In the genomic region with DNA sequence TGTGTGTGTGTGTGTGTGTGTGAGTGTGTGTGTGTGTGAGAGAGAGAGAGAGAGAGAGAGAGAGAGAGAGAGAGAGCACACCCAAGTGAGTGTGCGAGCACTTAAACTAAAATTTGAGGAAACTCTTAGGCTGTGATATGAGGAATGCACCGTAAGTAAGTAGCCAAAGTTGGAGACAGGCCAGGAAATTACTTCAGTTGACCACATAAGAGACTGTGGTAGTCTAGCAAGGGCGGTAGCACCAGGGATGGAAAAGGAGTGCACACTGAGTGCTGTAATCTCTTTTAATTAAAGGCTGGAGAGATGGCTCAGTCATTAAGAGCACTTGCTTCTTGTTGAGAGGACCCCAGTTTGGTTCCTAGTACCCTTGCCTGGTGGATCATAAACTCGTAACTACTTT, we compare ENCODE assay signal across 12 mouse cellular contexts. TPM values are rescaled to one million over a fixed set of nuclear protein-coding genes. Genes with fewer than 3 reads are reported as not detected.
DNase-seq lines count a peak whose midpoint lies in the region; ATAC-seq and TF ChIP-seq lines count a peak whose summit lies in the region.
"Had no signal": no experiment of that assay in that cellular context is flagged by ENCODE, and none has a peak within 500 bp of the region (broad histone marks: within the 10 kb centered on the region; RNA-seq: fewer than 3 reads in every experiment).

No protein-coding gene starts in this region.

- no peaks in the 10 kb centered on the region; the same call in 1 of the 2 replicates for H3K36me3 ChIP-seq in limb, embryonic 14.5 days (ENCODE audit: control insufficient read depth, insufficient read depth, low read length)
- no peaks in the 10 kb centered on the region; the same call in 1 of the 2 replicates for H3K36me3 ChIP-seq in limb, embryonic 10.5 days
- peaks cover 11% of the 10 kb centered on the region; the same call in 1 of the 2 replicates for H3K36me3 ChIP-seq in heart, embryonic 13.5 days
- H3K36me3 ChIP-seq: hindbrain, embryonic 13.5 days; liver, embryonic 13.5 days had no signal

- TF ChIP-seq POLR2A in limb, embryonic 14.5 days (IDR thresholded peaks at IDR 0.05; ENCODE audit: borderline replicate concordance, extremely low read depth, insufficient read depth, insufficient read length): no peak

- no peaks in the 10 kb centered on the region for H3K9me3 ChIP-seq in limb, embryonic 14.5 days (ENCODE audit: control insufficient read depth, low read length)
- no peaks in the 10 kb centered on the region for H3K9me3 ChIP-seq in limb, embryonic 10.5 days (replicated peaks)
- no peaks in the 10 kb centered on the region for H3K9me3 ChIP-seq in heart, embryonic 13.5 days
- H3K9me3 ChIP-seq: hindbrain, embryonic 13.5 days; liver, embryonic 13.5 days had no signal

- no peak overlapping the region for H3K27ac ChIP-seq in limb, embryonic 14.5 days (replicated peaks; ENCODE audit: low read depth, low read length)
- H3K27ac ChIP-seq in limb, embryonic 10.5 days: no peak overlapping the region
- peak overlapping the region; percentile 57 for H3K27ac ChIP-seq in heart, embryonic 13.5 days (replicated peaks)
- H3K27ac ChIP-seq: hindbrain, embryonic 13.5 days; liver, embryonic 13.5 days had no signal

- no peak overlapping the region for H3K4me2 ChIP-seq in limb, embryonic 14.5 days (replicated peaks; ENCODE audit: low read depth, low read length, severe bottlenecking)
- peak overlapping the region; percentile 95 for H3K4me2 ChIP-seq in heart, embryonic 13.5 days
- H3K4me2 ChIP-seq: liver, embryonic 13.5 days had no signal

- no peak overlapping the region for H3K4me3 ChIP-seq in limb, embryonic 14.5 days (replicated peaks; ENCODE audit: low read length)
- H3K4me3 ChIP-seq in limb, embryonic 10.5 days: no peak overlapping the region
- no peak overlapping the region for H3K4me3 ChIP-seq in heart, embryonic 13.5 days
- H3K4me3 ChIP-seq: hindbrain, embryonic 13.5 days; liver, embryonic 13.5 days had no signal

- H3K27me3 ChIP-seq in limb, embryonic 14.5 days (ENCODE audit: control insufficient read depth, insufficient read depth, low read length): no peaks in the 10 kb centered on the region
- H3K27me3 ChIP-seq in limb, embryonic 10.5 days (ENCODE audit: low read depth, poor library complexity, severe bottlenecking): peaks cover 5% of the 10 kb centered on the region; the same call in 1 of the 2 replicates
- no peaks in the 10 kb centered on the region for H3K27me3 ChIP-seq in heart, embryonic 13.5 days (replicated peaks)
- H3K27me3 ChIP-seq: hindbrain, embryonic 13.5 days had no signal

- WGBS in limb, embryonic 14.5 days: 60% methylated on average over 4 of the region's 4 CpGs
- 85% methylated on average over 4 of the region's 4 CpGs for WGBS in limb, embryonic 10.5 days
- 32% methylated on average over 4 of the region's 4 CpGs for WGBS in heart, embryonic 13.5 days

- peak; percentile 57 for DNase-seq in limb, embryonic 14.5 days (ENCODE audit: low spot score)
- no peak for DNase-seq in limb, embryonic 10.5 days (ENCODE audit: low spot score)
- peak; percentile 36 for DNase-seq in T-cell, adult 2 months (ENCODE audit: low spot score)
- no peak for DNase-seq in thymus, adult 18-20 months
- no peak for DNase-seq in neural tube, embryonic 10.5 days (ENCODE audit: extremely low spot score, low spot score)
- DNase-seq: cerebellum, adult 9-10 months; liver, embryonic 13.5 days had no signal

- peaks cover 18% of the 10 kb centered on the region for H3K4me1 ChIP-seq in limb, embryonic 14.5 days (ENCODE audit: control insufficient read depth, insufficient read depth, low read length)
- H3K4me1 ChIP-seq in limb, embryonic 10.5 days: peaks cover 16% of the 10 kb centered on the region
- peaks cover 67% of the 10 kb centered on the region for H3K4me1 ChIP-seq in heart, embryonic 13.5 days

- ATAC-seq in limb, embryonic 14.5 days (ENCODE audit: low FRiP score, low read depth): no peak
- no peak for ATAC-seq in heart, embryonic 13.5 days (ENCODE audit: extremely low read depth, insufficient number of reproducible peaks, low FRiP score, low TSS enrichment)
- 0 out of 2 replicates have a peak, but pooled peaks have one; percentile 20 for ATAC-seq in monocyte, adult 5-6 weeks (replicated peaks; ENCODE audit: insufficient number of reproducible peaks, low FRiP score, low TSS enrichment, poor library complexity, severe bottlenecking)

- no peak overlapping the region for H3K9ac ChIP-seq in limb, embryonic 14.5 days (ENCODE audit: low read depth, low read length, severe bottlenecking)
- no peak overlapping the region for H3K9ac ChIP-seq in heart, embryonic 13.5 days
- H3K9ac ChIP-seq: hindbrain, embryonic 13.5 days; liver, embryonic 13.5 days had no signal

RNA-seq across cellular contexts. Expression of gene Gm43552, which starts 2.8 kb away (rescaled TPM):
- polyA plus RNA-seq in limb, embryonic 14.5 days (2012; rRNA removed): not detected in 2 replicates
- not detected in 2 replicates for polyA plus RNA-seq in limb, embryonic 14.5 days (2014; fragmentation: Nextera tagmentation; extraction: Ambion mirVana)
- polyA plus RNA-seq in limb, embryonic 10.5 days (2016; fragmentation: Nextera tagmentation; extraction: Ambion mirVana): not detected in 2 replicates
- polyA plus RNA-seq in heart, embryonic 13.5 days (2015; fragmentation: Nextera tagmentation; extraction: Ambion mirVana): 1.9 TPM in 1 of 2 replicates, not detected in the other
- total RNA-seq in monocyte, adult 5-6 weeks (2017): not detected in 3 replicates
- total RNA-seq: layer of hippocampus, adult 18-20 months had no signal
- polyA plus RNA-seq: neural tube, embryonic 11.5 days had no signal

RNA-seq across cellular contexts. Expression of gene Smim14, which starts 47.2 kb away (rescaled TPM):
- 76.7 and 93.7 TPM in 2 replicates for polyA plus RNA-seq in limb, embryonic 14.5 days (2012; rRNA removed)
- 137 and 138 TPM in 2 replicates for polyA plus RNA-seq in limb, embryonic 14.5 days (2014; fragmentation: Nextera tagmentation; extraction: Ambion mirVana)
- polyA plus RNA-seq in limb, embryonic 10.5 days (2016; fragmentation: Nextera tagmentation; extraction: Ambion mirVana): 44.1 and 67.0 TPM in 2 replicates
- polyA plus RNA-seq in heart, embryonic 13.5 days (2015; fragmentation: Nextera tagmentation; extraction: Ambion mirVana): 100 and 101 TPM in 2 replicates
- total RNA-seq in monocyte, adult 5-6 weeks (2017): 93.9 to 122 TPM (median 116 TPM) in 3 replicates

RNA-seq across cellular contexts. Expression of gene Ube2k, which starts 47.2 kb away (rescaled TPM):
- polyA plus RNA-seq in limb, embryonic 14.5 days (2012; rRNA removed): 70.9 and 107 TPM in 2 replicates
- 134 and 137 TPM in 2 replicates for polyA plus RNA-seq in limb, embryonic 14.5 days (2014; fragmentation: Nextera tagmentation; extraction: Ambion mirVana)
- polyA plus RNA-seq in limb, embryonic 10.5 days (2016; fragmentation: Nextera tagmentation; extraction: Ambion mirVana): 218 and 228 TPM in 2 replicates
- 124 and 142 TPM in 2 replicates for polyA plus RNA-seq in heart, embryonic 13.5 days (2015; fragmentation: Nextera tagmentation; extraction: Ambion mirVana)
- total RNA-seq in monocyte, adult 5-6 weeks (2017): 48.6 to 59.6 TPM (median 49.9 TPM) in 3 replicates

RNA-seq across cellular contexts. Expression of gene Ugdh, which starts 54.1 kb away (rescaled TPM):
- 83.8 and 98.8 TPM in 2 replicates for polyA plus RNA-seq in limb, embryonic 14.5 days (2012; rRNA removed)
- polyA plus RNA-seq in limb, embryonic 14.5 days (2014; fragmentation: Nextera tagmentation; extraction: Ambion mirVana): 125 and 127 TPM in 2 replicates
- 75.3 and 87.4 TPM in 2 replicates for polyA plus RNA-seq in limb, embryonic 10.5 days (2016; fragmentation: Nextera tagmentation; extraction: Ambion mirVana)
- 62.6 and 64.7 TPM in 2 replicates for polyA plus RNA-seq in heart, embryonic 13.5 days (2015; fragmentation: Nextera tagmentation; extraction: Ambion mirVana)
- total RNA-seq in monocyte, adult 5-6 weeks (2017): 25.5 to 55.3 TPM (median 29.2 TPM) in 3 replicates

Comparison
In these comparisons a context has a peak if more than half of its experiments do, and no peak if none do; other contexts are left out.
1. DNase-seq: peak in limb, embryonic 14.5 days (single experiment) and T-cell, adult 2 months (single experiment); none in limb, embryonic 10.5 days (single experiment), thymus, adult 18-20 months (0 of 2) and neural tube, embryonic 10.5 days (single experiment).